ENCODE assay signal across 17 mouse cellular contexts in genomic region chr19:42740163-42740899, GRCm38 (mm10).
"Had no signal": no experiment of that assay in that cellular context is flagged by ENCODE, and none has a peak within 500 bp of the region (broad histone marks: within the 10 kb centered on the region; RNA-seq: fewer than 3 reads in every experiment).

No protein-coding gene starts in this region.

- H3K4me3 ChIP-seq: midbrain, embryonic 10.5 days; midbrain, embryonic 12.5 days; myocyte; neural tube, embryonic 12.5 days had no signal

- H3K27ac ChIP-seq: midbrain, embryonic 10.5 days; midbrain, embryonic 12.5 days; neural tube, embryonic 12.5 days had no signal

- H3K9ac ChIP-seq: lung, embryonic 14.5 days; midbrain, embryonic 12.5 days; neural tube, embryonic 12.5 days had no signal

- H3K9me3 ChIP-seq: midbrain, embryonic 10.5 days; midbrain, embryonic 12.5 days; neural tube, embryonic 12.5 days had no signal

- DNase-seq: lung, adult 18-20 months; lung, embryonic 14.5 days; lung, postnatal 10 days; lung, postnatal 4 days; midbrain, embryonic 14.5 days; right cerebral cortex, adult 18-20 months; right cerebral cortex, postnatal 25 days; right cerebral cortex, postnatal 4 days; spleen, adult 18-20 months; thymus, adult 18-20 months; thymus, postnatal 14 days; thymus, postnatal 36 days had no signal

- H3K4me2 ChIP-seq: lung, embryonic 14.5 days; midbrain, embryonic 12.5 days; neural tube, embryonic 12.5 days had no signal

- ATAC-seq: midbrain, embryonic 16.5 days had no signal

- H3K36me3 ChIP-seq: midbrain, embryonic 10.5 days; midbrain, embryonic 12.5 days; neural tube, embryonic 12.5 days had no signal
